Mouse (Mus musculus): Measurements from ENCODE around the gene Rab43. TPM values are rescaled to one million over a fixed set of nuclear protein-coding genes. Genes with fewer than 3 reads are reported as not detected.

The Rab43 gene
- polyA plus RNA-seq, 1 experiment = 49.5 TPM

GRCm38 (mm10) chr6:87786621-87787020 is 25.3 kb downstream of the Rab43 start:
- WGBS = 86% methylated on average over 5 of the region's 5 CpGs
- no peak for TF ChIP-seq POLR2A (IDR thresholded peaks at IDR 0.05; ENCODE audit: low read depth, low read length)
- no peak for DNase-seq
- Histone ChIP-seq H3K27me3 (replicated peaks; ENCODE audit: control insufficient read depth, insufficient read depth, low read length) (no peaks in the 10 kb centered on the region), H3K4me1 (ENCODE audit: control insufficient read depth, insufficient read depth, low read length) (0 out of 2 replicates have a peak, but pooled peaks cover 2% of the 10 kb centered on the region), H3K36me3 (ENCODE audit: control insufficient read depth, insufficient read depth, low read length) (no peaks in the 10 kb centered on the region), H3K27ac (ENCODE audit: insufficient read depth, low read depth, low read length) (no peak overlapping the region), H3K4me3 (ENCODE audit: insufficient read depth, low read depth, low read length) (no peak overlapping the region)

GRCm38 (mm10) chr6:87784033-87784432 is 27.9 kb downstream of the Rab43 start:
- no peak overlapping the region for H3K27ac ChIP-seq (ENCODE audit: insufficient read depth, low read depth, low read length)
- TF ChIP-seq POLR2A (IDR thresholded peaks at IDR 0.05; ENCODE audit: low read depth, low read length) (no peak), CTCF (conservative IDR thresholded peaks at IDR 0.05; ENCODE audit: insufficient read depth, insufficient read length, low read depth, low read length) (no peak)
- H3K36me3 ChIP-seq (ENCODE audit: control insufficient read depth, insufficient read depth, low read length) = no peaks in the 10 kb centered on the region
- 78% methylated on average over 8 of the region's 8 CpGs for WGBS
- DNase-seq = no peak
- no peak overlapping the region for H3K4me3 ChIP-seq (ENCODE audit: insufficient read depth, low read depth, low read length)
- 0 out of 2 replicates have a peak, but pooled peaks cover 2% of the 10 kb centered on the region for H3K4me1 ChIP-seq (ENCODE audit: control insufficient read depth, insufficient read depth, low read length)
- no peaks in the 10 kb centered on the region for H3K27me3 ChIP-seq (replicated peaks; ENCODE audit: control insufficient read depth, insufficient read depth, low read length)

- no peak for DNase-seq
- Histone ChIP-seq H3K4me3 (ENCODE audit: insufficient read depth, low read depth, low read length) (no peak overlapping the region), H3K27me3 (replicated peaks; ENCODE audit: control insufficient read depth, insufficient read depth, low read length) (no peaks in the 10 kb centered on the region), H3K27ac (ENCODE audit: insufficient read depth, low read depth, low read length) (no peak overlapping the region), H3K36me3 (ENCODE audit: control insufficient read depth, insufficient read depth, low read length) (no peaks in the 10 kb centered on the region), H3K4me1 (ENCODE audit: control insufficient read depth, insufficient read depth, low read length) (peaks cover 3% of the 10 kb centered on the region; the same call in 1 of the 2 replicates)
- 86% methylated on average over 10 of the region's 10 CpGs for WGBS
- TF ChIP-seq CTCF (conservative IDR thresholded peaks at IDR 0.05; ENCODE audit: insufficient read depth, insufficient read length, low read depth, low read length) (no peak), POLR2A (IDR thresholded peaks at IDR 0.05; ENCODE audit: low read depth, low read length) (no peak)
These were observed 31.2 kb downstream of the Rab43 start for GRCm38 (mm10) chr6:87780546-87781301.

DNA sequence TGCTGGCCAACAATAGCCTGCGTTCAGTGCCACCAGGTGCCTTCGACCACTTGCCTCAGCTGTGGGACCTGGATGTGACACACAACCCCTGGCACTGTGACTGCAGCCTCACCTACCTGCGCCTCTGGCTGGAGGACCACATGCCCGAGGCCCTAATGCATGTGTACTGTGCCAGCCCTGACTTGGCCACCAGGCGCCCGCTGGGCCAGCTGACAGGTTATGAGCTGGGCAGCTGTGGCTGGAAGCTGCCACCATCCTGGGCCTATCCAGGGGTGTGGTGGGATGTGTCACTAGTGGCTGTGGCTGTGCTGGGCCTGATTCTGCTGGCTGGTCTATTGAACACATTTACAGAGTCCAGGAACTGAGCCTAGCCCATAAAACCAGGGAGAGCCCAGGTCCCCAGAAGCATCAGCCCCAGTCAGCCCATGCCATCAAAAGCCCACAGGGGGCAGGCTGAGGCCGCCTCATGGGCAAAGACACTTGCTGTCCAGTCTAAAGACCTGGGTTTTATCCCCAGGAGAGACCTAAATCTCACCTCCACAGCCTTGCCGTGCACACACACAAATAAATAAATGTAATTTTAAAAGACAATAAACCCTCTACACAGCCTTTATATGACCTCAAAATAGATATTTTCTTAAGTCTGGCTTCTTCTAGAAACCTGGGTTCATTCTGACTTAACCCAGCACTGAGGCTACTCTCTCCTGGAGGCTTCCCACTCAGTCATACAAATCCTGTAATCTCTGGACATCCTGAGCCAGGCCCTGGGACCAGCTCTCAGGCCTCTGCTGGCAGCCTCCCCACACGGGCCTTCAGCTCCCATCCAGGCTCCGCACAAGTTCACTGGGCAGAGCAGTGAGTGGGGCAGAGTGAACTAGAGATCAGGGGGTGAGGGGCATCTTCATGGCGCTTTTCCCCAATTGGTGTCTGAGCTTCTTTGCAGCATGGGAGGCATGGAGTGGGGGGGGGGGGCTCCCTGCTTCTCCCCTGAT is 32.5 kb downstream of the Rab43 start:
- no peaks in the 10 kb centered on the region for H3K36me3 ChIP-seq (ENCODE audit: control insufficient read depth, insufficient read depth, low read length)
- H3K27me3 ChIP-seq (replicated peaks; ENCODE audit: control insufficient read depth, insufficient read depth, low read length) = no peaks in the 10 kb centered on the region
- TF ChIP-seq POLR2A (IDR thresholded peaks at IDR 0.05; ENCODE audit: low read depth, low read length) = no peak
- peak; percentile 39 for TF ChIP-seq CTCF (conservative IDR thresholded peaks at IDR 0.05; ENCODE audit: insufficient read depth, insufficient read length, low read depth, low read length)
- DNase-seq = no peak
- H3K4me3 ChIP-seq (ENCODE audit: insufficient read depth, low read depth, low read length) = no peak overlapping the region
- peaks cover 3% of the 10 kb centered on the region; the same call in 1 of the 2 replicates for H3K4me1 ChIP-seq (ENCODE audit: control insufficient read depth, insufficient read depth, low read length)
- 89% methylated on average over 11 of the region's 11 CpGs for WGBS
- H3K27ac ChIP-seq (ENCODE audit: insufficient read depth, low read depth, low read length) = no peak overlapping the region

DNA sequence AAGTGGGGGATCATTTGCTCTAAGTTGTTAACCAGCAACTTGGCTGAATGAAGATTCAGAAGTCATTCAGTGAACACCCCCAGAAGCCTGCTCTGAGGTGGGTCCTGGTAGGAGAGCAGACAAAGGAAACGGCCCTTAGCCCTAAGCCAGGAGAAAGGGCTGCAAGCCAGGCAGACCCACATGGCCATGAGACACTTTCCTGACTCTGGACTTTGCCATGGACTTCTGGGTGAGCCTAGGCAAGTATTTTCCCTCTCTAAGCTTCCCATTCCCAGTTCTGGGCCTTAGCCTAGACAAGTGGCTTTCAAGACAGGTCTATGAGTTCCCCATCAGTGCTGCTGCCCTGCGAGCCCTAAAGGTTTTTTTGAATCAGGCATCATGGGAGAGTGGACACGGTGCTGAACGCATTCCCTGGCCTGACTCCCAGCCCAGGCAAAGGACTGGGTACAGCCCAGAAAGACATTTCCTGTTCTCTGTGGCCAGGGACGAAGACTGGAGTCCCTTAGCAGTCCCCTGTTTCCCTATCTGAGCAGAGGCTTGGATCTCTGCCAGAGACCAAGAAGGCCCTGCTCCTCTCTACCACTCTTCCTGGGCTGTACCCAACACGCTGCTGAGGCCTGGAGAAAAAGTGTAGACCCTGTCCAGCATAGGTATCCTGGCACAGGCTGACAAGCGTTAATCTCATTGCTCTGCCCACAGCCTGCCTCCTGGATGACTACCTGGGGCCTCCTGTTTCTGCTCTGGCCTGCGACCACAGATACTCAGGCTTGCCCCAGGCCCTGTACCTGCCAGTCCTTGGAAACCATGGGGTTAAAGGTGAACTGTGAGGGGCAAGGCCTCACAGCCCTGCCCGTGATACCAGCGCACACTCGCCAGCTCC is 33.4 kb downstream of the Rab43 start:
- no peaks in the 10 kb centered on the region for H3K27me3 ChIP-seq (replicated peaks; ENCODE audit: control insufficient read depth, insufficient read depth, low read length)
- peak; percentile 47 for DNase-seq
- TF ChIP-seq CTCF (conservative IDR thresholded peaks at IDR 0.05; ENCODE audit: insufficient read depth, insufficient read length, low read depth, low read length) (no peak), POLR2A (IDR thresholded peaks at IDR 0.05; ENCODE audit: low read depth, low read length) (no peak)
- H3K4me1 ChIP-seq (ENCODE audit: control insufficient read depth, insufficient read depth, low read length) = peaks cover 3% of the 10 kb centered on the region; the same call in 1 of the 2 replicates
- H3K36me3 ChIP-seq (ENCODE audit: control insufficient read depth, insufficient read depth, low read length) = no peaks in the 10 kb centered on the region
- WGBS = 55% methylated on average over 11 of the region's 11 CpGs
- H3K27ac ChIP-seq (ENCODE audit: insufficient read depth, low read depth, low read length) = no peak overlapping the region
- H3K4me3 ChIP-seq (ENCODE audit: insufficient read depth, low read depth, low read length) = no peak overlapping the region

- Histone ChIP-seq H3K4me3 (ENCODE audit: insufficient read depth, low read depth, low read length) (no peak within 1 kb of the TSS), H3K27me3 (replicated peaks; ENCODE audit: control insufficient read depth, insufficient read depth, low read length) (no peaks in the 10 kb centered on the region), H3K4me1 (ENCODE audit: control insufficient read depth, insufficient read depth, low read length) (peaks cover 3% of the 10 kb centered on the region; the same call in 1 of the 2 replicates), H3K36me3 (ENCODE audit: control insufficient read depth, insufficient read depth, low read length) (no peaks in the 10 kb centered on the region), H3K27ac (ENCODE audit: insufficient read depth, low read depth, low read length) (no peak within 1 kb of the TSS)
- 36% methylated on average over 2 of the region's 2 CpGs for WGBS
- no peak for TF ChIP-seq CTCF (conservative IDR thresholded peaks at IDR 0.05; ENCODE audit: insufficient read depth, insufficient read length, low read depth, low read length)
- TF ChIP-seq POLR2A (IDR thresholded peaks at IDR 0.05; ENCODE audit: low read depth, low read length) = no peak
- DNase-seq = no peak
These were observed 34.1 kb downstream of the Rab43 start, which contains the start of gene Gp9 for GRCm38 (mm10) chr6:87777842-87778241. Gene Gp9 (plus strand): TSS chr6:87778072.
